Mouse (Mus musculus): ENCODE measurements around the gene Pdia4. TPM values are rescaled to one million over a fixed set of nuclear protein-coding genes. Genes with fewer than 3 reads are reported as not detected.
"Not testable (repeated sequence)": the region's sequence is repeated elsewhere in the genome, so short reads cannot be mapped to it uniquely, and the experiment has no call there.

Pdia4 gene
- total RNA-seq (2021) = 10 to 100 TPM; 48.3 to 54.3 TPM

GRCm38 (mm10) chr6:47813257-47813878 is at the start of gene Pdia4:
TSS of gene Pdia4 (minus strand) at chr6:47813430.
- peak; percentile 99 for DNase-seq (ENCODE audit: low spot score)
- intact Hi-C loops (cut with DNase I) = no loop called here

GRCm38 (mm10) chr6:47857729-47858128 is 44.5 kb upstream of the Pdia4 start:
- DNase-seq (ENCODE audit: low spot score); intact Hi-C loops (cut with DNase I): not testable (repeated sequence)

- DNase-seq (ENCODE audit: low spot score) = no peak
- intact Hi-C loops (cut with DNase I) = no loop called here
Observed at GRCm38 (mm10) chr6:47857241-47857640, 44.0 kb upstream of the Pdia4 start.

GRCm38 (mm10) chr6:47845779-47846178 is 32.5 kb upstream of the Pdia4 start:
- DNase-seq (ENCODE audit: low spot score) = no peak
- intact Hi-C loops (cut with DNase I) = no loop called here

GRCm38 (mm10) chr6:47842337-47842736 is 29.1 kb upstream of the Pdia4 start:
- no peak for DNase-seq (ENCODE audit: low spot score)
- intact Hi-C loops (cut with DNase I) = no loop called here

- DNase-seq (ENCODE audit: low spot score) = no peak
- intact Hi-C loops (cut with DNase I) = no loop called here
Observed at GRCm38 (mm10) chr6:47841831-47842230, 28.6 kb upstream of the Pdia4 start.

- DNase-seq (ENCODE audit: low spot score) = no peak
- intact Hi-C loops (cut with DNase I) = no loop called here
Observed at GRCm38 (mm10) chr6:47841077-47841476, 27.8 kb upstream of the Pdia4 start.

- intact Hi-C loops (cut with DNase I) = loop anchor here (5.0 kb wide), 2 partner anchors 140 to 210 kb away; partner anchors contain the start of gene Zfp777
- DNase-seq (ENCODE audit: low spot score) = no peak
Observed at GRCm38 (mm10) chr6:47837630-47838029, 24.4 kb upstream of the Pdia4 start.

- peak; percentile 11 for DNase-seq (ENCODE audit: low spot score)
- intact Hi-C loops (cut with DNase I) = loop anchor here (2.0 to 5.0 kb wide), 4 partner anchors 41 to 211 kb away; partner anchors contain the start of genes Zfp212, Zfp282 and Zfp777
Observed at GRCm38 (mm10) chr6:47835984-47836521, 22.8 kb upstream of the Pdia4 start.

- intact Hi-C loops (cut with DNase I) = loop anchor here (2.0 to 5.0 kb wide), 4 partner anchors 41 to 212 kb away; partner anchors contain the start of genes Zfp212, Zfp282 and Zfp777
Observed at GRCm38 (mm10) chr6:47835482-47835983, 22.3 kb upstream of the Pdia4 start, which contains the start of gene Zfp398. TSS of gene Zfp398 (plus strand) at chr6:47835661.

GRCm38 (mm10) chr6:47832220-47832619 is 19.0 kb upstream of the Pdia4 start:
- intact Hi-C loops (cut with DNase I) = no loop called here
- DNase-seq (ENCODE audit: low spot score) = no peak

More at GRCm38 (mm10) chr6:47835482-47835983, 22.3 kb upstream of the Pdia4 start, which contains the start of gene Zfp398:
- DNase-seq (ENCODE audit: low spot score) = peak; percentile 90

- peak; percentile 77 for DNase-seq (ENCODE audit: low spot score)
- intact Hi-C loops (cut with DNase I) = loop anchor here (1.0 kb wide), 1 partner anchor 31 kb away; no protein-coding TSS in a partner anchor
Observed at GRCm38 (mm10) chr6:47830104-47831078, 17.2 kb upstream of the Pdia4 start, which contains the start of gene Zfp786. TSS of gene Zfp786 (minus strand) at chr6:47830867.

GRCm38 (mm10) chr6:47828950-47829349 is 15.7 kb upstream of the Pdia4 start:
- DNase-seq (ENCODE audit: low spot score) = no peak
- intact Hi-C loops (cut with DNase I) = loop anchor here (2.0 kb wide), 1 partner anchor 18 kb away; no protein-coding TSS in a partner anchor

- DNase-seq (ENCODE audit: low spot score) = no peak
- intact Hi-C loops (cut with DNase I) = no loop called here
Observed at GRCm38 (mm10) chr6:47827462-47827861, 14.2 kb upstream of the Pdia4 start.

- DNase-seq (ENCODE audit: low spot score) = no peak
- intact Hi-C loops (cut with DNase I) = no loop called here
Observed at GRCm38 (mm10) chr6:47824241-47824640, 11.0 kb upstream of the Pdia4 start.

- DNase-seq (ENCODE audit: low spot score) = no peak
- intact Hi-C loops (cut with DNase I) = no loop called here
Observed at GRCm38 (mm10) chr6:47821776-47822175, 8.5 kb upstream of the Pdia4 start.

GRCm38 (mm10) chr6:47821236-47821635 is 8.0 kb upstream of the Pdia4 start:
- no peak for DNase-seq (ENCODE audit: low spot score)
- intact Hi-C loops (cut with DNase I) = no loop called here

GRCm38 (mm10) chr6:47819626-47820325 is 6.5 kb upstream of the Pdia4 start:
- DNase-seq (ENCODE audit: low spot score) = no peak
- intact Hi-C loops (cut with DNase I) = no loop called here

GRCm38 (mm10) chr6:47818721-47819120 is 5.5 kb upstream of the Pdia4 start:
- no peak for DNase-seq (ENCODE audit: low spot score)
- intact Hi-C loops (cut with DNase I) = no loop called here

All from heart, postnatal 25 days (tissue).